Mouse (Mus musculus): Measurements from ENCODE around the gene Gm40193. TPM values are rescaled to one million over a fixed set of nuclear protein-coding genes. Genes with fewer than 3 reads are reported as not detected.

Gene Gm40193
- polyA plus RNA-seq, 1 experiment from 2014 or later = not detected

DNA sequence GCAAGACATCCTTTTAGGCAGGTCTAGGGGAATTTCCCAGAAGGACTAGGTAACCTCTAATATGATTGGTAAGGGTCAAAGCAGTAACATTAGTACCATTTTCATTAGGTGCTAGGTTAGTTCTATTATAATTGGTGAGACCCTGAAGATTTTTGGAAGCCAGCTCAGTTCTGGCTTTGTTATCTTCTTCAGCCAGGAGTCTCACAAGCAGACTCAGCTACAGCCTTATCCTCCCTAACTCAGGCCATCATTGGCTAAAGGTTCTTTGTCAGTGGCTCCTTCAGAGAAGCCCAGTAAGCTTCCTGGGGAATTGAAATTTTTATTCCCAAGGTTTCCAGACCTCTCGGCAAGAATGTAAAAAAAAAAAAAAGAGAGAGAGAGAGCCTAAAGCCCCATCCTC, 14.3 kb downstream of the Gm40193 start:
- Histone ChIP-seq H3K36me3 (ENCODE audit: poor library complexity, severe bottlenecking) (no peaks in the 10 kb centered on the region), H3K9me3 (replicated peaks) (no peaks in the 10 kb centered on the region), H3K4me3 (no peak overlapping the region), H3K4me2 (no peak overlapping the region), H3K4me1 (peaks cover 8% of the 10 kb centered on the region; the same call in 1 of the 2 replicates), H3K27ac (no peak overlapping the region), H3K27me3 (peaks cover 15% of the 10 kb centered on the region; the same call in 1 of the 2 replicates), H3K9ac (no peak overlapping the region)
- 62% methylated on average over 1 of the region's 1 CpGs for WGBS
- ATAC-seq = no peak

DNA sequence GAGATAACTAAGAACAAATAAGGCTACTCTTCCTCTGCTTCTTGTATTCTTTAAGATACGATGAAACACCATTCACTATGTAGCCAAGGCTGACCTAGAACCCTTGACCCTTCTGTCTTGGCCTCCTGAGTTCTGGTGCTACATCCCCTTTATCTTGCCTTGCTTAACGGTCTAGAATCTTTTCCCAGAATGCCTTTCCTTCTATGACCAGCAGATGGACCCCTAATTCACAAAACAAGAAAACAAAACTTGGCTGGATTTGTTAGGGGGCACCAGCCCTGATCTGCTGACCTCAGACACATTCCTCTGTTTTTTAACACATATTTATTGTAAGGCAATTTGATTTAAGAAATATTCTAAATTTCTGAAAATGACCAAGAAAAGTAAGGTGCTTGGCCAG, 16.4 kb downstream of the Gm40193 start:
- no peak overlapping the region for H3K27ac ChIP-seq
- peaks cover 8% of the 10 kb centered on the region; the same call in 1 of the 2 replicates for H3K4me1 ChIP-seq
- ATAC-seq = no peak
- whole genome bisulfite sequencing = 17% methylated on average over 2 of the region's 2 CpGs
- H3K4me3 ChIP-seq = no peak overlapping the region
- no peaks in the 10 kb centered on the region for H3K9me3 ChIP-seq (replicated peaks)
- no peak overlapping the region for H3K9ac ChIP-seq
- H3K27me3 ChIP-seq = peaks cover 15% of the 10 kb centered on the region; the same call in 1 of the 2 replicates
- H3K36me3 ChIP-seq (ENCODE audit: poor library complexity, severe bottlenecking) = no peaks in the 10 kb centered on the region
- no peak overlapping the region for H3K4me2 ChIP-seq

DNA sequence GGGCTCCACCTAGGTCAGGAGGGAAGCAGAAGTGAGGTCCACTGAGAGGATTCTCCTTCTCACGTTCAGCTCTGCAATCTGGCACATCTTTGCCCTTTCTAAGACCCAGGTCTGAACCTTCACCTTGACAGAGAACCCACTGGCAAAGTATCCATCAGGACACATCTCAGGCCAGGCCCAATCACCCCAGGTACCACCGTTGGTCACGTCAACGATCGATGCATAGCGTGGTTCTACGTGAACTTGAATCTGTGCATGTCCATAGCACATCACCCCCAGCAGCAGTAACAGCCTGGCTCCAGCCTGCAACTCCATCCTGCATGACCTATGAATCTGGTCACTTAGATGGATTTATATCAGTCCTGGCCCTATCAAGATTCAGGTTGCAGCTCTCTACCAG, 18.5 kb downstream of the Gm40193 start, which contains the start of gene Vmo1:
Gene Vmo1, minus strand, starts transcription at position 329 of the 400 bp plus-strand sequence.
- Histone ChIP-seq H3K27ac (no peak within 1 kb of the TSS), H3K36me3 (ENCODE audit: poor library complexity, severe bottlenecking) (no peaks in the 10 kb centered on the region), H3K4me2 (no peak within 1 kb of the TSS), H3K9me3 (replicated peaks) (no peaks in the 10 kb centered on the region), H3K4me1 (0 out of 2 replicates have a peak, but pooled peaks cover 5% of the 10 kb centered on the region), H3K9ac (0 out of 2 replicates have a peak within 1 kb of the TSS, but pooled peaks have one; percentile 5), H3K4me3 (no peak within 1 kb of the TSS), H3K27me3 (peaks cover 4% of the 10 kb centered on the region; the same call in 1 of the 2 replicates)
- 87% methylated on average over 7 of the region's 7 CpGs for WGBS
- ATAC-seq = no peak

DNA sequence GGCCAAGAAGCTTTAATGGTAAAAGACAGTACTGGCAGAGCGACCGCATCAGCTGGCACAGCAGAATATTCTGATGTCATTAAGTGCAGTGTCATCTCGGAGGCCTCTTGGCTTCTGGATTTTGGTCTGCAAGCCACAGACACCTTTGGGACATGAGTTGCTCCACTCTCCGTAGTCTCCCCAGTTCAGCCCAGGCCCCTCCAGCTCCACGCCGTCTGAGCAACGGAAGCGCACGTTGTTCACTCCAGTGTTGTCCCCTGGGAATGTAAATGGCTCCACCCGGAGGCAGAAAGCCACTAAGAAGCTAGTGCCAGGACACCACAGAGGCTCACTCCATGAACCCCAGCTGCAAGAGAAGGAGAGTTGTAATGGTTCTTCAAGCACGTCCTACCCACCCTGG, 19.2 kb downstream of the Gm40193 start:
- Histone ChIP-seq H3K4me1 (0 out of 2 replicates have a peak, but pooled peaks cover 5% of the 10 kb centered on the region), H3K9me3 (replicated peaks) (no peaks in the 10 kb centered on the region), H3K27ac (no peak overlapping the region), H3K27me3 (no peaks in the 10 kb centered on the region), H3K4me2 (no peak overlapping the region), H3K9ac (no peak overlapping the region), H3K36me3 (ENCODE audit: poor library complexity, severe bottlenecking) (no peaks in the 10 kb centered on the region), H3K4me3 (no peak overlapping the region)
- no peak for ATAC-seq
- 61% methylated on average over 11 of the region's 11 CpGs for WGBS

DNA sequence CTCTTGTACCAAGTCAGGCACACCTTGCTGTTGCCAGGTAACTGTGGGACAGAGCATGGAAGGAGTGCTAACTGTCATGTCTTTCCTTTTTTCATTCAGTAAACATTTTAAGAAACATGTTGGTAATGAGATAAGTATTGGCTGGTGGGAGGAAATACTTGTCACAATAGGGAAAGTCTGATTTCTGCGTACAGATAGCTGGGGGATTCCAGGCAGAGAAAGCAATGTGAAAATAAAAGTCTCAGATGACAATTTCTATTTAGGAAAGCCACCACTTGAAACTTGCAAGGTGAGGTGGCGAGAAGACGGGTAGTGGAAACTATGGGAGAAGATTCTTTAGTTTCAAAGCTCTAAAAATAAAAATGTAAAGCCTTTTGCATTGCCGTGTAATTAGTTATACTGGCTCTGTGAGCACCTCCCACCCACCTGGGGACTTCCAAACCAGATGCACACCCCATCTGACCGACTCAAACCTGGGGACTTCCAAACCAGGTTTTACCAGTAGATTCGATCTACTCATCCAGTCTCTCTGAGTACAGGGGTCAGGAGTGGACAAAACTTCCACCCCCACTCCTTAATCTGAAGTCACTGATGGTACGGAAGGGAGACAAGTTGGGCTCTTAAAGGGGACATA, 19.9 kb downstream of the Gm40193 start:
- Histone ChIP-seq H3K36me3 (ENCODE audit: poor library complexity, severe bottlenecking) (no peaks in the 10 kb centered on the region), H3K27ac (no peak overlapping the region), H3K4me3 (no peak overlapping the region), H3K9ac (no peak overlapping the region), H3K9me3 (replicated peaks) (no peaks in the 10 kb centered on the region), H3K4me2 (no peak overlapping the region), H3K27me3 (no peaks in the 10 kb centered on the region), H3K4me1 (0 out of 2 replicates have a peak, but pooled peaks cover 5% of the 10 kb centered on the region)
- ATAC-seq = no peak
- WGBS = 79% methylated on average over 7 of the region's 7 CpGs

DNA sequence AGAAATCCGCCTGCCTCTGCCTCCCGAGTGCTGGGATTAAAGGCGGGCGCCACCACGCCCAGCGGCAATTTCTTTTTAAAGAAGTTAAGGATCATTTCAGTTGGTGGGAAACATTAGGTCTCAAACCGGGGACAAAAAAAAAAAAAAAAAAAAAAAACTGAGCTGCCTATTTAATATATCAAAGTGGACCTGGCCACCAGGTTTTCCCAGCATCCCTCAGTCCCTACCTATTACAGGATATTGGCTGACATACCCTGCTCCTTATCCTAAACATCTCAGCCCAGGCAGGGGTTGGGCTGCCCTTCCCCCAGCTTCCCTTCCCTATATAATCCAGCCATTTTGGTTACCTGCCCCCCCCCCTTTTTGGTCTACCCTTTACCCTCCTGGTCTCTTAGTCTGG, 20.9 kb downstream of the Gm40193 start:
- WGBS = 87% methylated on average over 7 of the region's 7 CpGs
- no peak overlapping the region for H3K4me3 ChIP-seq
- no peak overlapping the region for H3K9ac ChIP-seq
- no peak overlapping the region for H3K27ac ChIP-seq
- H3K36me3 ChIP-seq (ENCODE audit: poor library complexity, severe bottlenecking) = no peaks in the 10 kb centered on the region
- no peak overlapping the region for H3K4me2 ChIP-seq
- no peaks in the 10 kb centered on the region for H3K27me3 ChIP-seq
- no peak for ATAC-seq
- H3K9me3 ChIP-seq (replicated peaks) = no peaks in the 10 kb centered on the region
- H3K4me1 ChIP-seq = 0 out of 2 replicates have a peak, but pooled peaks cover 5% of the 10 kb centered on the region

DNA sequence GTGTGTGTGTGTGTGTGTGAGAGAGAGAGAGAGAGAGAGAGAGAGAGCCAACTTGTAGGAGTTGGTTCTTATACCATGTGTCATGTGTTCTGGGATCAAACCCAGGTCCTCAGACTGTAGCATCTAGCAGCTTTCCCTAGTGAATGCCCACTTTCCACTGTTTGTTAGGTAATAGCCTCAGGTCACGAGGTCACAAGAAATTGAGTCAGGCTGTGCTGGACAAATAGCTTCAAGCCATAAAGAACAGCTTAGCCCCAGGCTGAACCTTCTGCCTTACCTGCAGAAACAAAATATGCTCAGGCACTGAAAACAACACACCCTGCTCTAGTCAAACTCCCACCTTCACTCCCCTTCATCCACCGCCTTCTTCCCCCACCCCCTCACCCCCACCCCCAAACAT, 21.5 kb downstream of the Gm40193 start:
- 83% methylated on average over 2 of the region's 2 CpGs for WGBS
- no peak overlapping the region for H3K9ac ChIP-seq
- H3K4me1 ChIP-seq = 0 out of 2 replicates have a peak, but pooled peaks cover 5% of the 10 kb centered on the region
- no peak for ATAC-seq
- no peak overlapping the region for H3K4me2 ChIP-seq
- no peaks in the 10 kb centered on the region for H3K9me3 ChIP-seq (replicated peaks)
- no peaks in the 10 kb centered on the region for H3K36me3 ChIP-seq (ENCODE audit: poor library complexity, severe bottlenecking)
- H3K27me3 ChIP-seq = no peaks in the 10 kb centered on the region
- no peak overlapping the region for H3K27ac ChIP-seq
- H3K4me3 ChIP-seq = no peak overlapping the region

DNA sequence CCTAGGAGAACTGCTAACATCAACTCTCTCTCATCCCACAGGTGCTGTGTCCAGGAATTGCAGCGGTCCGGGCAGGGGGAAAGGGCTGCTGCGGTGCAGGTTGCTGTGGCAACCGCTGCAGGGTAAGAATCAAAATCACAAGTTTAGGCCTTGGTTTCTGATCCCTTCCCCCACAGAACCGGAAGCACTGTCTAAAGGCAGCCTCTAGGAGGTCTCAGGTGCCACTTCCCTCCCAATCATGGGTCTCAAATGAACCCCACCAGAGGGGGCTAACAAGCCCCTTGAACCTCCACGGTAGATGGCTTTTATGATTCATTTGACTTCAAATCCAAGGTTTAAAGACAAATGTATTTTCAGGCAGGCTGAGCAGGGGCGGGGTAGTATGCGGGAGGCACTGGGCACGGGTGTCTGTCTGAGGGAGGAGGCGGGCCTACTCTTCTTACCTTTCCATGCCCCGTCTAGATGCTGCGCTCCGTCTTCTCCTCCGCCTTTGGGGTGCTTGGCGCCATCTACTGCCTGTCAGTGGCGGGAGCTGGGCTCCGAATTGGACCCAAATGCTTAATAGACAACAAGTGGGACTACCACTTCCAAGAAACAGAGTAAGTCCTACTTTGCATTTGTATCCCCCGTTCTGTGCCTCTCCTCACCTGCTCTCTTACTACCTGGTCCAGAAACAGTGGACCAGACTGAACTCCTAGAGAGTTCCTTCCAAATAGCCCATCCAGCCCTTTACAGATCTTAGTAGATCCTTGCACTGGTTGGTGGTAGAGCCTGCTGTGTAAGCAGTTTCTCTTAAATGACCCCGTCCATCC, 22.8 kb downstream of the Gm40193 start:
- Histone ChIP-seq H3K36me3 (ENCODE audit: poor library complexity, severe bottlenecking) (no peaks in the 10 kb centered on the region), H3K9ac (no peak overlapping the region)
- 10% methylated on average over 19 of the region's 19 CpGs for WGBS

DNA sequence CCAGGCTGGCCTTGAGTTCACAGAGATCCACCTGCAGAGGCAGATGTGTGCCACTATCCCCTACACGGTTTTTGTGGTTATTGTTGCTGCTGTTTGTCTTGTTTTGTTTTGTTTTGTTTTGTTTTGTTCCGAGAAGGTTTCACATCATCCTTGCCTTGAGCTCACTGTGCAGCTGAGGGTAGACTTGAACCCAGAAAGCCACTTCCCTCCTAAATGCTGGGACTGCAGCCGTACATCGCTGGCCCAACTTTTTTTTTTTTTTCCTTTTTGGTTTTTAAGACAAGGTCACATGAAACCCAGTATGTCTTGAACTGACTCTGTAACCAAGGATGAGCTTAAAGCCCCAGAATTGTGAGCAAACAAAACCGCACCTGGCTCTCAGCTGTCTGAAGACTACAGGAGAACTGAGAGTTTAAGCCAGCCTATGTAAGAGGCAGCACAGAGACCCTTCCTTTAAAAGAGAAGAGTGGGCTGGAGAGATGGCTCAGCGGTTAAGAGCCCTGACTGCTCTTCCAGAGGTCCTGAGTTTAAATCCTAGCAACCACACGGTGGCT, 25.7 kb downstream of the Gm40193 start:
- no peak overlapping the region for H3K27ac ChIP-seq
- no peak for ATAC-seq
- no peaks in the 10 kb centered on the region for H3K36me3 ChIP-seq (ENCODE audit: poor library complexity, severe bottlenecking)
- no peak overlapping the region for H3K4me3 ChIP-seq
- H3K4me2 ChIP-seq = no peak overlapping the region
- no peaks in the 10 kb centered on the region for H3K9me3 ChIP-seq (replicated peaks)
- no peak overlapping the region for H3K9ac ChIP-seq
- WGBS = 70% methylated on average over 7 of the region's 7 CpGs
- H3K4me1 ChIP-seq = 0 out of 2 replicates have a peak, but pooled peaks cover 5% of the 10 kb centered on the region
- H3K27me3 ChIP-seq = no peaks in the 10 kb centered on the region

More for the DNA sequence above, 22.8 kb downstream of the Gm40193 start:
- Histone ChIP-seq H3K4me1 (0 out of 2 replicates have a peak, but pooled peaks cover 5% of the 10 kb centered on the region), H3K27me3 (no peaks in the 10 kb centered on the region), H3K4me3 (no peak overlapping the region), H3K27ac (no peak overlapping the region), H3K9me3 (replicated peaks) (no peaks in the 10 kb centered on the region), H3K4me2 (peak overlapping the region; percentile 42)
- ATAC-seq = 0 out of 2 replicates have a peak, but pooled peaks have one; percentile 41

DNA sequence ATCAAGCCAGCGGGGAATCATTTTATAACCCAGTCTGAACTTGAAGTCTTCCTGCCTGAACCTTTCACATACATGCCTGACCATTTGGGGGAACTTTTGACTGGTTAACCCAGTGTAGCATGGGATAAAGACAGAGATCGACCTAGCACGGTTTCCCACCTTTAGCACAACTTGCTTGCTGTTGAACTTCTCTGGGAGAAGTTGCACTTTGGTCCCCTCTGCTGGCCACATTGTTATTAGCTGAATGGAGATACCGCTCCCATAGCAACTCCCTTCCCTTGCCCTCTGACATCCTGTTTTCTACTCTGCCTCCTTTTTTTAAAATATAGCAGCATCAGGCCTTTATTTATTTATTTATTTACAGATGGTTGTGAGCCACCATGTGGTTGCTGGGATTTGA, 26.4 kb downstream of the Gm40193 start:
- 0 out of 2 replicates have a peak, but pooled peaks cover 5% of the 10 kb centered on the region for H3K4me1 ChIP-seq
- H3K36me3 ChIP-seq (ENCODE audit: poor library complexity, severe bottlenecking) = no peaks in the 10 kb centered on the region
- no peak overlapping the region for H3K4me3 ChIP-seq
- no peaks in the 10 kb centered on the region for H3K27me3 ChIP-seq
- no peak overlapping the region for H3K27ac ChIP-seq
- H3K9ac ChIP-seq = no peak overlapping the region
- ATAC-seq = no peak
- no peaks in the 10 kb centered on the region for H3K9me3 ChIP-seq (replicated peaks)
- WGBS = 32% methylated on average over 4 of the region's 4 CpGs
- H3K4me2 ChIP-seq = no peak overlapping the region

DNA sequence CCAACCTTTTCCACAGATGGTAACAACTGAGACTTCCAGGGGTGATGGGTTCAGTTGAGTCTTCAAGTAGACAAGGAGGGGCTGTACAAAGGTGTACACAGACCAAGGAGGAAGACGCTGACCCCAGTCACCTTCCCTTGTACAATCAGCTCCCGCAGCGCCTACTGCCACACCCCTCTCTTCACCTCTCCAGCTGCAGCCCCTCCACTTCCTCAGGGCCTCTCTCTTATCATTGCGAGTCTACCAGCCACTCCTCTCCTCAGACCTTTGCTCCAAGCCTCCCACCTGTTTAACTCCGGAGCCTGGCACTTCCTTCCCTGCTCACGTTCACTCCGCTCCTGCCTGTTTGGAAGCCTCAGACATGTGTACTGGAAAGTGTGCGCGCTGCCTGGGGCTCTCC, 27.8 kb downstream of the Gm40193 start, which contains the start of gene Tm4sf5:
Gene Tm4sf5, plus strand, starts transcription at position 275 of the 400 bp plus-strand sequence.
- no peaks in the 10 kb centered on the region for H3K27me3 ChIP-seq
- no peaks in the 10 kb centered on the region for H3K9me3 ChIP-seq (replicated peaks)
- ATAC-seq = no peak
- H3K4me3 ChIP-seq = no peak within 1 kb of the TSS
- WGBS = 82% methylated on average over 9 of the region's 9 CpGs
- H3K4me1 ChIP-seq = 0 out of 2 replicates have a peak, but pooled peaks cover 4% of the 10 kb centered on the region
- H3K27ac ChIP-seq = no peak within 1 kb of the TSS
- H3K36me3 ChIP-seq (ENCODE audit: poor library complexity, severe bottlenecking) = no peaks in the 10 kb centered on the region
- no peak within 1 kb of the TSS for H3K4me2 ChIP-seq
- H3K9ac ChIP-seq = no peak within 1 kb of the TSS

DNA sequence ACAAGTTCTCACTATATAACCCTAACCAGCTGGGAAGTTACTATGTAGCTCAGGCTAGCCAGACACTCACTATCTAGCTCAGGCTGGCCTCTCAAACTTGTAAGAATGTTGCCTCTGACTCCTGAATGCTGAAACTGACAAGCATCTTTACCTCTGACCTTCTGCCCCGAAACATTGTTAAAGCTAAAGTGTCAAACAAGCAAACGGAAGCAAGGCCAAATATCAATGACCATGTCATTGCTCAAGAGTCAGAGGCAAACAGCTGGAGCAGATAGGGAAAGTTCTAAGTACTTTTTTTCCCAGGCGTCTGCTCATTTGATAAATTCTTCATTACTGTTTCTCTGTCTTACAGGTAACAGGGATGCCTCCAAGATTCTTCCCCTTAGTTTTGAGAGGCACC, 30.7 kb downstream of the Gm40193 start:
- 77% methylated on average over 3 of the region's 3 CpGs for WGBS

More for the DNA sequence above, 30.7 kb downstream of the Gm40193 start:
- H3K27me3 ChIP-seq = no peaks in the 10 kb centered on the region
- no peak overlapping the region for H3K4me2 ChIP-seq
- H3K36me3 ChIP-seq (ENCODE audit: poor library complexity, severe bottlenecking) = no peaks in the 10 kb centered on the region
- no peak overlapping the region for H3K4me3 ChIP-seq
- no peaks in the 10 kb centered on the region for H3K9me3 ChIP-seq (replicated peaks)
- no peak overlapping the region for H3K27ac ChIP-seq
- H3K4me1 ChIP-seq = no peaks in the 10 kb centered on the region
- H3K9ac ChIP-seq = no peak overlapping the region
- no peak for ATAC-seq

Data from forebrain, embryonic 13.5 days (tissue).